24 mouse cellular contexts compared by ENCODE assay signal in genomic region chr9:29389224-29389623, GRCm38 (mm10).
DNase-seq lines count a peak whose midpoint lies in the region; ATAC-seq and TF ChIP-seq lines count a peak whose summit lies in the region.
"Had no signal": no experiment of that assay in that cellular context is flagged by ENCODE, and none has a peak within 500 bp of the region (broad histone marks: within the 10 kb centered on the region; RNA-seq: fewer than 3 reads in every experiment).

No protein-coding gene starts in this region.

- H3K36me3 ChIP-seq in neural tube, embryonic 13.5 days, result no peaks in the 10 kb centered on the region
- no peaks in the 10 kb centered on the region for H3K36me3 ChIP-seq in neural tube, embryonic 15.5 days
- H3K36me3 ChIP-seq: forebrain, embryonic 15.5 days; heart, embryonic 13.5 days; hindbrain, embryonic 15.5 days; intestine, embryonic 15.5 days; limb, embryonic 13.5 days; liver, embryonic 13.5 days; midbrain, embryonic 12.5 days; neural tube, embryonic 12.5 days had no signal

- peak overlapping the region; percentile 55 for H3K27ac ChIP-seq in left cerebral cortex, adult 2 months
- 0 out of 2 replicates have a peak overlapping the region, but pooled peaks have one; percentile 18 for H3K27ac ChIP-seq in neural tube, embryonic 13.5 days (replicated peaks)
- H3K27ac ChIP-seq in neural tube, embryonic 15.5 days (replicated peaks), result no peak overlapping the region
- H3K27ac ChIP-seq: forebrain, embryonic 15.5 days; heart, embryonic 13.5 days; hindbrain, embryonic 15.5 days; intestine, embryonic 15.5 days; limb, embryonic 13.5 days; liver, embryonic 13.5 days; midbrain, embryonic 12.5 days; neural tube, embryonic 12.5 days had no signal

- H3K9ac ChIP-seq in neural tube, embryonic 13.5 days, result no peak overlapping the region
- H3K9ac ChIP-seq in neural tube, embryonic 15.5 days (replicated peaks), result no peak overlapping the region
- H3K9ac ChIP-seq: forebrain, embryonic 15.5 days; heart, embryonic 13.5 days; hindbrain, embryonic 15.5 days; intestine, embryonic 15.5 days; limb, embryonic 13.5 days; liver, embryonic 13.5 days; midbrain, embryonic 12.5 days; neural tube, embryonic 12.5 days had no signal

- no peaks in the 10 kb centered on the region for H3K9me3 ChIP-seq in neural tube, embryonic 13.5 days
- H3K9me3 ChIP-seq in neural tube, embryonic 15.5 days (replicated peaks), result no peaks in the 10 kb centered on the region
- H3K9me3 ChIP-seq: forebrain, embryonic 15.5 days; heart, embryonic 13.5 days; hindbrain, embryonic 15.5 days; intestine, embryonic 15.5 days; limb, embryonic 13.5 days; liver, embryonic 13.5 days; midbrain, embryonic 12.5 days; neural tube, embryonic 12.5 days had no signal

- peaks cover 29% of the 10 kb centered on the region; the same call in 1 of the 2 replicates for H3K4me1 ChIP-seq in neural tube, embryonic 13.5 days (replicated peaks)
- H3K4me1 ChIP-seq in neural tube, embryonic 15.5 days, result peaks cover 35% of the 10 kb centered on the region
- H3K4me1 ChIP-seq: intestine, embryonic 15.5 days; limb, embryonic 13.5 days; liver, embryonic 13.5 days; midbrain, embryonic 12.5 days; neural tube, embryonic 12.5 days had no signal

- intact Hi-C loops in left cerebral cortex, adult 2 months (cut with DNase I), result no loop called here

- peak; percentile 84 for ATAC-seq in frontal cortex, adult (ENCODE audit: low TSS enrichment)
- ATAC-seq in neural tube, embryonic 13.5 days (ENCODE audit: low read depth), result no peak; the same call in 1 of the 2 replicates
- ATAC-seq in neural tube, embryonic 15.5 days (ENCODE audit: low FRiP score), result no peak
- ATAC-seq: forebrain, embryonic 15.5 days; intestine, embryonic 15.5 days had no signal

- TF ChIP-seq CTCF in left cerebral cortex, adult 2 months (IDR thresholded peaks at IDR 0.05), result no peak

- no peaks in the 10 kb centered on the region for H3K27me3 ChIP-seq in neural tube, embryonic 13.5 days
- no peaks in the 10 kb centered on the region for H3K27me3 ChIP-seq in neural tube, embryonic 15.5 days (replicated peaks)
- H3K27me3 ChIP-seq: CH12.LX; heart, embryonic 13.5 days; hindbrain, embryonic 15.5 days; intestine, embryonic 15.5 days; liver, embryonic 13.5 days; midbrain, embryonic 12.5 days; neural tube, embryonic 12.5 days had no signal

- H3K4me3 ChIP-seq in left cerebral cortex, adult 2 months, result no peak overlapping the region
- H3K4me3 ChIP-seq in neural tube, embryonic 13.5 days, result no peak overlapping the region
- H3K4me3 ChIP-seq in neural tube, embryonic 15.5 days (replicated peaks), result no peak overlapping the region
- H3K4me3 ChIP-seq: forebrain, embryonic 15.5 days; heart, embryonic 13.5 days; hindbrain, embryonic 15.5 days; intestine, embryonic 15.5 days; limb, embryonic 13.5 days; liver, embryonic 13.5 days; midbrain, embryonic 12.5 days; neural tube, embryonic 12.5 days had no signal

- no peak overlapping the region for H3K4me2 ChIP-seq in neural tube, embryonic 13.5 days
- H3K4me2 ChIP-seq in neural tube, embryonic 15.5 days, result no peak overlapping the region
- H3K4me2 ChIP-seq: forebrain, embryonic 15.5 days; heart, embryonic 13.5 days; hindbrain, embryonic 15.5 days; intestine, embryonic 15.5 days; limb, embryonic 13.5 days; liver, embryonic 13.5 days; midbrain, embryonic 12.5 days; neural tube, embryonic 12.5 days had no signal

- DNase-seq in frontal cortex, postnatal 10 days (ENCODE audit: low spot score in 2 of 2), result no peak
- peak in 1 of 2 experiments; percentile 24 for DNase-seq in left cerebral cortex, adult 2 months (ENCODE audit: extremely low spot score in 1 of 2, low spot score in 2 of 2)
- DNase-seq in left cerebral cortex, adult 11 months (ENCODE audit: low spot score), result no peak
- DNase-seq in lung, postnatal 4 days, result peak; percentile 27 to 49
- no peak for DNase-seq in kidney, postnatal 10 days
- DNase-seq: adrenal gland, postnatal 25 days; cerebellum, adult 18-20 months; cerebellum, postnatal 36 days; kidney, adult 9 months; kidney, postnatal 36 days; liver, embryonic 13.5 days; spleen, adult 18-20 months; thymus, postnatal 14 days had no signal

- WGBS in neural tube, embryonic 13.5 days, result 55% methylated on average over 7 of the region's 7 CpGs
- WGBS in neural tube, embryonic 15.5 days, result 45% methylated on average over 7 of the region's 7 CpGs

Comparison
In these comparisons a context has a peak if more than half of its experiments do, and no peak if none do; other contexts are left out.
1. DNase-seq: peak in lung, postnatal 4 days (2 of 2); none in frontal cortex, postnatal 10 days (0 of 2), left cerebral cortex, adult 11 months (single experiment) and kidney, postnatal 10 days (single experiment).